Mouse (Mus musculus): ENCODE measurements around the gene Postn. TPM values are rescaled to one million over a fixed set of nuclear protein-coding genes. Genes with fewer than 3 reads are reported as not detected.
A peak's percentile ranks its signal among the peaks of the same experiment; 100 is the strongest.

Gene Postn
- polyA plus RNA-seq, 1 experiment from 2014 or later = 870 TPM

- peaks cover 10% of the 10 kb centered on the region for H3K4me1 ChIP-seq (ENCODE audit: control insufficient read depth, insufficient read depth, low read length)
- WGBS = 36% methylated on average over 2 of the region's 2 CpGs
- DNase-seq (ENCODE audit: low spot score) = no peak
- H3K4me3 ChIP-seq (ENCODE audit: low read depth, low read length) = no peak overlapping the region
- no peaks in the 10 kb centered on the region for H3K27me3 ChIP-seq (replicated peaks; ENCODE audit: control insufficient read depth, insufficient read depth, low read length)
- H3K27ac ChIP-seq (replicated peaks; ENCODE audit: low read depth, low read length) = no peak overlapping the region
- no peak overlapping the region for H3K9ac ChIP-seq (ENCODE audit: low read depth, low read length)
- no peak overlapping the region for H3K4me2 ChIP-seq (ENCODE audit: low read depth, low read length)
- no peaks in the 10 kb centered on the region for H3K9me3 ChIP-seq (ENCODE audit: control insufficient read depth, low read length)
- no peak for ATAC-seq (ENCODE audit: low read depth)
- no peaks in the 10 kb centered on the region for H3K36me3 ChIP-seq (ENCODE audit: control insufficient read depth, insufficient read depth, low read length)
Measured at GRCm38 (mm10) chr3:54406567-54406966, 45.7 kb downstream of the Postn start.

GRCm38 (mm10) chr3:54411052-54411451 is 50.1 kb downstream of the Postn start:
- ATAC-seq (ENCODE audit: low read depth) (no peak), DNase-seq (ENCODE audit: low spot score) (peak; percentile 64)
- Histone ChIP-seq H3K4me3 (ENCODE audit: low read depth, low read length) (no peak overlapping the region), H3K27ac (replicated peaks; ENCODE audit: low read depth, low read length) (peak overlapping the region; percentile 55), H3K27me3 (replicated peaks; ENCODE audit: control insufficient read depth, insufficient read depth, low read length) (no peaks in the 10 kb centered on the region), H3K4me2 (ENCODE audit: low read depth, low read length) (no peak overlapping the region), H3K36me3 (ENCODE audit: control insufficient read depth, insufficient read depth, low read length) (no peaks in the 10 kb centered on the region), H3K4me1 (ENCODE audit: control insufficient read depth, insufficient read depth, low read length) (peaks cover 26% of the 10 kb centered on the region), H3K9ac (ENCODE audit: low read depth, low read length) (no peak overlapping the region), H3K9me3 (ENCODE audit: control insufficient read depth, low read length) (no peaks in the 10 kb centered on the region)
- WGBS = 74% methylated on average over 3 of the region's 3 CpGs

DNA sequence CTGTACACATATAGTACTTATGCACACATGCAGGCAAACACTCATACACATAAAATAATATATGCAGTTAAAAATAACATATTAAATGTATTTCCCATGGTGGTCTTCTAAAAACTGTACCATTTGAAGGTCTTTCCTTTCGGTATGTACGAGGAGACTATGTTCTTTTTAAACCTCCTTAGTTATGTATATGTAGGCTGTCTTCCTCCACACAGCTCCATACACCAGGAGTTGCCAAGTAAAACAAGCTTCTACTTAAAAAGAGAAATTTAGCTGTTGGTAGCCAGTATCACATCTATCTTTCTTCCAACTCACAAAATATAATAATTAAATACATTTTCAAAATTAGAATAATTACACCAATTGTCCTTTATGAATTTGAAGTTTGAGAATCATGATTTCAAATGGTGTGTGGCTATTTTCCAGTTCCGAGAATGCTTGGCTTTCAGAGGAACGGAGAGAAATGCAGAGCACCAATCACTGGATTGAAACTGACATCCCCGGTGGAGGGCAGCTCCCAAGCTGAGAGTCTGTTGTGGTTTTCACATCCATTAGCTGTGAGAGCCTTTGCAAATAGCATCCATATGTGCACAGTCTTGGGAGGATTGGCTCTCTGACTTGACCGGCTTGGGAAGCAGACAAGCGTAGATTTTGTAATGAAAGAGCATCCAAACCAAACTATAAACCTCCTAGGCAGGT is 52.1 kb downstream of the Postn start:
- DNase-seq (ENCODE audit: low spot score) (peak; percentile 96), ATAC-seq (ENCODE audit: low read depth) (peak; percentile 95)
- peaks cover 31% of the 10 kb centered on the region for H3K4me1 ChIP-seq (ENCODE audit: control insufficient read depth, insufficient read depth, low read length)
- no peak overlapping the region for H3K4me3 ChIP-seq (ENCODE audit: low read depth, low read length)
- H3K9ac ChIP-seq (ENCODE audit: low read depth, low read length) = no peak overlapping the region
- H3K27ac ChIP-seq (replicated peaks; ENCODE audit: low read depth, low read length) = peak overlapping the region; percentile 90
- H3K4me2 ChIP-seq (ENCODE audit: low read depth, low read length) = peak overlapping the region; percentile 35
- H3K36me3 ChIP-seq (ENCODE audit: control insufficient read depth, insufficient read depth, low read length) = no peaks in the 10 kb centered on the region
- WGBS = 28% methylated on average over 7 of the region's 7 CpGs
- no peaks in the 10 kb centered on the region for H3K27me3 ChIP-seq (replicated peaks; ENCODE audit: control insufficient read depth, insufficient read depth, low read length)
- no peaks in the 10 kb centered on the region for H3K9me3 ChIP-seq (ENCODE audit: control insufficient read depth, low read length)

GRCm38 (mm10) chr3:54413584-54413897 is 52.6 kb downstream of the Postn start:
- Histone ChIP-seq H3K27ac (replicated peaks; ENCODE audit: low read depth, low read length) (peak overlapping the region; percentile 90), H3K4me2 (ENCODE audit: low read depth, low read length) (peak overlapping the region; percentile 35), H3K9me3 (ENCODE audit: control insufficient read depth, low read length) (no peaks in the 10 kb centered on the region), H3K4me1 (ENCODE audit: control insufficient read depth, insufficient read depth, low read length) (peaks cover 33% of the 10 kb centered on the region), H3K4me3 (ENCODE audit: low read depth, low read length) (no peak overlapping the region), H3K9ac (ENCODE audit: low read depth, low read length) (no peak overlapping the region), H3K36me3 (ENCODE audit: control insufficient read depth, insufficient read depth, low read length) (no peaks in the 10 kb centered on the region), H3K27me3 (replicated peaks; ENCODE audit: control insufficient read depth, insufficient read depth, low read length) (no peaks in the 10 kb centered on the region)
- peak; percentile 82 for ATAC-seq (ENCODE audit: low read depth)
- no peak for DNase-seq (ENCODE audit: low spot score)
- 36% methylated on average over 1 of the region's 1 CpGs for WGBS

DNA sequence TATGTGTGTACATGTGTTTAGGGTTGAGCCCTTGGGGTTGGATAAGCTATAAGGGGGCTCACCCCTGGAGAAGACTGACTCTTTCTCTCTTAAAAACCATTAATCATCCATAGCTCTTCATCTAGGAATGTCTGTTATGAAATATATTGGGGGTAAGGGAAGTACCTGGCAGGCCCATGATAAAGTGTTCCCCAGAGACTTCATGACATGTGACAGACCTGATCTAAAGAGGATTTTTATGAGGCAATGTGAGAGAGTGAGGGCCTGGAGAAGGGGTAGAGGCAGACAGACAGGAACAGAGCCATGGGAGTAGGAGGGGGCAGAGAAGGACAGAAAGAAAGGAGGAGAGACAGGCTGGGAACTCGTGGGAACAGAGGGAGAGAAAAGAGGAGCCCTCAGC is 53.5 kb downstream of the Postn start:
- H3K9ac ChIP-seq (ENCODE audit: low read depth, low read length) = no peak overlapping the region
- H3K9me3 ChIP-seq (ENCODE audit: control insufficient read depth, low read length) = no peaks in the 10 kb centered on the region
- peak overlapping the region; percentile 61 for H3K27ac ChIP-seq (replicated peaks; ENCODE audit: low read depth, low read length)
- no peaks in the 10 kb centered on the region for H3K36me3 ChIP-seq (ENCODE audit: control insufficient read depth, insufficient read depth, low read length)
- WGBS = 62% methylated on average over 1 of the region's 1 CpGs
- no peak for DNase-seq (ENCODE audit: low spot score)
- H3K4me1 ChIP-seq (ENCODE audit: control insufficient read depth, insufficient read depth, low read length) = peaks cover 33% of the 10 kb centered on the region
- no peak overlapping the region for H3K4me2 ChIP-seq (ENCODE audit: low read depth, low read length)
- no peak for ATAC-seq (ENCODE audit: low read depth)
- H3K27me3 ChIP-seq (replicated peaks; ENCODE audit: control insufficient read depth, insufficient read depth, low read length) = no peaks in the 10 kb centered on the region
- H3K4me3 ChIP-seq (ENCODE audit: low read depth, low read length) = no peak overlapping the region

- DNase-seq (ENCODE audit: low spot score) (no peak), ATAC-seq (ENCODE audit: low read depth) (no peak)
- WGBS = 37% methylated on average over 6 of the region's 6 CpGs
- Histone ChIP-seq H3K4me1 (ENCODE audit: control insufficient read depth, insufficient read depth, low read length) (peaks cover 28% of the 10 kb centered on the region), H3K36me3 (ENCODE audit: control insufficient read depth, insufficient read depth, low read length) (no peaks in the 10 kb centered on the region), H3K27me3 (replicated peaks; ENCODE audit: control insufficient read depth, insufficient read depth, low read length) (no peaks in the 10 kb centered on the region), H3K4me3 (ENCODE audit: low read depth, low read length) (no peak overlapping the region), H3K27ac (replicated peaks; ENCODE audit: low read depth, low read length) (no peak overlapping the region), H3K9ac (ENCODE audit: low read depth, low read length) (no peak overlapping the region), H3K4me2 (ENCODE audit: low read depth, low read length) (no peak overlapping the region), H3K9me3 (ENCODE audit: control insufficient read depth, low read length) (0 out of 2 replicates have a peak, but pooled peaks cover 3% of the 10 kb centered on the region)
Measured at GRCm38 (mm10) chr3:54417833-54418386, 57.0 kb downstream of the Postn start.

GRCm38 (mm10) chr3:54420189-54420928 is 59.5 kb downstream of the Postn start:
- DNase-seq (ENCODE audit: low spot score) (peak; percentile 57), ATAC-seq (ENCODE audit: low read depth) (peak; percentile 60; the same call in 1 of the 2 replicates)
- 0 out of 2 replicates have a peak, but pooled peaks cover 3% of the 10 kb centered on the region for H3K9me3 ChIP-seq (ENCODE audit: control insufficient read depth, low read length)
- 37% methylated on average over 10 of the region's 10 CpGs for WGBS
- no peak overlapping the region for H3K9ac ChIP-seq (ENCODE audit: low read depth, low read length)
- H3K27ac ChIP-seq (replicated peaks; ENCODE audit: low read depth, low read length) = peak overlapping the region; percentile 66
- H3K4me1 ChIP-seq (ENCODE audit: control insufficient read depth, insufficient read depth, low read length) = peaks cover 19% of the 10 kb centered on the region
- H3K36me3 ChIP-seq (ENCODE audit: control insufficient read depth, insufficient read depth, low read length) = no peaks in the 10 kb centered on the region
- no peak overlapping the region for H3K4me3 ChIP-seq (ENCODE audit: low read depth, low read length)
- H3K27me3 ChIP-seq (replicated peaks; ENCODE audit: control insufficient read depth, insufficient read depth, low read length) = no peaks in the 10 kb centered on the region
- H3K4me2 ChIP-seq (ENCODE audit: low read depth, low read length) = no peak overlapping the region

- peak; percentile 55; the same call in 1 of the 2 replicates for ATAC-seq (ENCODE audit: low read depth)
Measured at GRCm38 (mm10) chr3:54420983-54421382, 60.1 kb downstream of the Postn start.

More at GRCm38 (mm10) chr3:54420983-54421382, 60.1 kb downstream of the Postn start:
- H3K9ac ChIP-seq (ENCODE audit: low read depth, low read length) = no peak overlapping the region
- WGBS = 37% methylated on average over 6 of the region's 6 CpGs
- peak; percentile 72 for DNase-seq (ENCODE audit: low spot score)
- H3K36me3 ChIP-seq (ENCODE audit: control insufficient read depth, insufficient read depth, low read length) = no peaks in the 10 kb centered on the region
- H3K9me3 ChIP-seq (ENCODE audit: control insufficient read depth, low read length) = 0 out of 2 replicates have a peak, but pooled peaks cover 3% of the 10 kb centered on the region
- H3K4me3 ChIP-seq (ENCODE audit: low read depth, low read length) = no peak overlapping the region
- peaks cover 19% of the 10 kb centered on the region for H3K4me1 ChIP-seq (ENCODE audit: control insufficient read depth, insufficient read depth, low read length)
- H3K4me2 ChIP-seq (ENCODE audit: low read depth, low read length) = no peak overlapping the region
- no peaks in the 10 kb centered on the region for H3K27me3 ChIP-seq (replicated peaks; ENCODE audit: control insufficient read depth, insufficient read depth, low read length)
- H3K27ac ChIP-seq (replicated peaks; ENCODE audit: low read depth, low read length) = peak overlapping the region; percentile 66

Measured in embryonic facial prominence, embryonic 14.5 days (tissue).